Mouse (Mus musculus) layer of hippocampus, postnatal 25 days (tissue): ENCODE data around the gene Telo2. TPM values are rescaled to one million over a fixed set of nuclear protein-coding genes. Genes with fewer than 3 reads are reported as not detected.

Experiments used
- DNase-seq, 2 experiments: peaks; one replicate each; pipeline ENCODE4 v3.0.0; 2022; ENCODE audit warnings: mixed read lengths in 2 of 2, low spot score in 1 of 2; ENCODE audit errors: extremely low spot score in 1 of 2
- total RNA-seq, 2 experiments: library from RNA; stranded (reverse); gene quantifications; 2 replicates each; pipeline ENCODE4 v1.2.3; 2021

Gene Telo2
- total RNA-seq, 2 experiments from 2014 or later, result 29.3 to 43.2 TPM

DNA sequence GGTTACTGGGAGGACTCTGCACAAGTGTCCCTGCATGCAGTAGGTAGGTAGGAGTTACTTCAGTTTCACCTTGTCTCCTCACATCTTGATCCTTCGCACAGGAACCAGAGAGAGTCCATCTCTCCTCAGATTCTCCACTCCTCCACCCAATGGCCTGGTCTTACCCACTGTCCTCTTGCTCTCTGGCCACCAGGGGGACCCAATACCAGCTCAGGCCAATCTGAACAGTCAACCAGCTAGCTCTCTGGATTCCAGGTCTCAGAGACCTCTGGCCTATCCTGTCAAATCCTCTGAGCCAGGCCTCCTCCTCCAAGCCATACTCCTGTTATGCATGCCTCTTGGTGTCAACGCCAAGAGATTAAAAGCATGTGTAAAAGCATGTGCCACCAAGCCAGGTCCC, 6.2 kb downstream of the Telo2 start:
- no peak for DNase-seq

DNA sequence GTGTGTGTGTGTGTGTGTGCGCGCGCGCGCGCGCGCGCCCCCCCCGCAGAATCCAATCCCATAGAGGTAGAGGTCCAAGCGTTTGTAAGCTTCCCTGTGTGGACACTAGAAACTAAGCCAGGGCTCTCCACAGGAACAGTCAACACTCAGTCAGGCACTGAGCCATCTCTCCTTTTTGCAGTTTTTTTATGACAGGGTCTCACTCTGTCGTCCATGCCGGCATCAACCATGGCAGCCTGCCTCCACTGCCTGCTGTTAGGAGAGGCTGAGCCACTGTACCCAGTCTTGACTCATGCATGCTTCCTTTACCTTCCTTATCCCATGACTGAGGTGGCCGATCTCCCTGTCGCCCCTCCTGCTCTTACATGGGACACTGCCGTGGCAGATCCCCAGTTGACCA, 8.0 kb downstream of the Telo2 start:
- no peak for DNase-seq

DNA sequence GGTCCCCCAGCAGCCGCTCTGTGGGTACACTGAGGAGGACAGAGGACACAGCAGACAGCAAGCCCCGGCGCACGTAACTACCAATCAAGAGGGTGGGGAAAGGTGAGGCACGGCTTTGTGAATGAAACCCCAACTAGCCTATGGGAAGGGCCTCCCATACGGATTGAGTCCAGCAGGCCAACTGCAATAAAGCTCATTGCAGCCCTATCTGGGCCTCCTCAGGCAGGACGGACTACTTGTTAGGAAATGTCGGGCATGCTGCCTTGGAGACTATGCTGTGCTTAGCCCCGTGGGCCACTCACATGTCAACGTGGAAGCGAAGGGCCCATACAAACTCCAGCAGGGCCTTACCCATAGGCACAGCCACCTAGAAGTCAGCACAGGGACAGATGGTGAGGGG, 14.4 kb downstream of the Telo2 start:
- DNase-seq, result no peak

DNA sequence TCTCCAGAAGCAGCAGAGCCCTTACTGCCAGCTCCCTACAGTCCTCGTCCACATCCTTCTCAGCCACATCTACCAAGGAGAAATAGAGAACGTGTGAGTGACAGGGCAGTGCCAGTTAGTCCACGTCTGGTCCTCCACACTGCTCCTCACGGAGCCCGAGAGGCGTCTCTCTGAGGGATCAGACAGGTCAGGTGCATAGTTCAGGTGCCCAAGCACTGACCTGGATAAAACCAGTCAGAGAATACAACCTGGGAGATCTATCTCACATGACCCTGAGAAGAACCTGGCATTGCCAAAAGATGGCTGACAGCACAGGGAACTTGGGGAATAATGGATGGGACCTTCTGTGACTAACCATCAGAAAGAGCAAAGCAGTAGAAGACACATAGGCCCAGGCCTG, 15.7 kb downstream of the Telo2 start:
- no peak for DNase-seq

DNA sequence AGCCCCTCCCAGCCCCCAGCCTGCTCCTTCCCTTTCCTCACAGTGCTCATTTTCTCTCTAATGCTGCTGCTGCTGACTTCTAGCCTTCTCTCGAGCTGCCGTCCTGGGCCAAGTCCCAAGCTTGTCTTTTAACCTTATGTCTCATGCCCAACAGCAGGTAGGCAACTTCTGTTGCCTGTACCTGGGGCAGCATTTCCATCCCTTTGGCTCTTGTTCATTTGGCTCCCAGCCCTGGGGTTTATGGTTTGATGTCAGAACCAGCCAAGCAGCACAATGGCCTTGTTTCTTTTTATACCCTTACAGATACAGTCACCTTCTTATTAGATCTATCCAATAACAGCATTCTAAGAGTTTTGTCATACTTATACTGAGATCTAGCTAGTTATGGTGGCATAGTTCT, 19.5 kb downstream of the Telo2 start:
- no peak for DNase-seq

DNA sequence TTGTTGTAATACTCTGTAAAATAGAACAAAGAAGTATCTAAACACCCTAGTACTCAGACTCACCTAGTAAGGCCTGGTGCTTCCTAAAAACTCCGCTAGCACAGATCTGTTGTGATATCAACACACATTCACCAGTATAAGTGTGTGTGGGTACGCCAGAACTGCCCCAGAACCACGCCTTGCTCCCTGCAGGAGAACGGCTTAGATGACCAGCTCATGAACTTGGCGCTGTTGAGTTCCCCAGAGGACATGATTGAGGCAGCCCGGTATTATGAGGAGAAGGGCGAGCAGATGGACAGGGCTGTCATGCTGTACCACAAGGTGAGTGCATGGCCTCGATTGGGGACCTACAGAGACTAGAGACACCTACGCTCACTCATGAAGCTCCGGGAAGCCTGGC, 25.3 kb downstream of the Telo2 start:
- no peak for DNase-seq

DNA sequence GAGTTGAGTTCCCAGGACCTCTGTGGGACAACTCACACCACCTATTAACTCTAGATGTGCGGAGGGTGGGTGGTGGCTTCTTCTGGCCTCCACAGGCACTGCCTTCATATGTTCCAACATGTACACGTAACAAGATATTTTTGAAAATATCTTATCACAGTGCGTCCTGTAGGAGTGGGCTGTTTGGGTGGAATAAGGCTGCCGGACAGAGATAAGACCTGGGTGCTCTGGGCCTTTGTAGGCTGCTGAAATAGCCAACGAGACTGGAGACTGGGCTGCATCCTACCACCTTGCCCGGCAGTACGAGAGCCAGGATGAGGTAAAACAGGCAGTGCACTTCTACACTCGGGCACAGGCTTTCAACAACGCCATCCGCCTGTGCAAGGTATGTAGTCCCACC, 26.6 kb downstream of the Telo2 start:
- DNase-seq, result no peak

DNA sequence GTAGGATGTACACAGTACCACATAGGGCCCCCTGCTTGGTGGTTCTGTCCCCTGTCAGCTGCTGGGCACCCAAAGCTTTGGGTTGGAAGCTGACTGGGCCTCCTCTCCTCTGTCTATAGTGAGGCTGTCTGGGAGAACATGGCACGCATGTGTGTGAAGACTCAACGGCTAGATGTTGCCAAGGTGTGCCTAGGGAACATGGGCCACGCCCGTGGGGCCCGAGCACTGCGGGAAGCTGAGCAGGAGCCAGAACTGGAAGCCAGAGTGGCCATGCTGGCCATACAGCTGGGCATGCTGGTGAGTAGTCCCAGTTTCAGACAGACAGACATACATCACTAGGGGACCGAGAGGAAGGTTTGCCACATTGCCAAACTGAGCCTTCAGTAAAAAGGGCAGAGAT, 29.0 kb downstream of the Telo2 start:
- DNase-seq, result no peak

DNA sequence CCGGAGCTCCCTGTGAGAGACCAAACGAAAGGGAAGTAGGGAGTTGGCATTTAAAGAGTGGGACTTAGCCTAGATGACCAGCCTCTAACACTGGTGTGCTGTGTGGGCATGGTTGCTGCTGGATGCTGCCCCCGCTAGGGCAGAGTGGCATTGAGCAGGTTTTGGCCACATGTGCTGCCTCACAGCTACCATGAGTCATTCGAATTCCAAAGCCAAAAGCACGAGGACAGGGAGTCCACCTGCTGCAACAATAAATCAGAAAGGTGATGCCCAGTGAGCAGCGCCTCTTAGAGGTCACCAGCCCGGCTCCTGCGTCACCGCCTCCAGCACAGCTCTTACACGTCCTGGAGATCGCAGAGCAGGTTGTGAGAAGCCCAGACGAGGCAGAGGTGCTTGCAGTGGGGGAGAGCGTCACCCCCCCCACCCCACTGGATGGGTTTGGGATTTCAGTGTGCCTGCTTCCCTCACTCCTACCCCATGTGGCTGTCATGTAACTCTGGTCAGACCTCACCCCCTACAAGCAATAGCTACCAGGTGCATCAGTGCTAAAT, 30.9 kb downstream of the Telo2 start:
- no peak for DNase-seq

DNA sequence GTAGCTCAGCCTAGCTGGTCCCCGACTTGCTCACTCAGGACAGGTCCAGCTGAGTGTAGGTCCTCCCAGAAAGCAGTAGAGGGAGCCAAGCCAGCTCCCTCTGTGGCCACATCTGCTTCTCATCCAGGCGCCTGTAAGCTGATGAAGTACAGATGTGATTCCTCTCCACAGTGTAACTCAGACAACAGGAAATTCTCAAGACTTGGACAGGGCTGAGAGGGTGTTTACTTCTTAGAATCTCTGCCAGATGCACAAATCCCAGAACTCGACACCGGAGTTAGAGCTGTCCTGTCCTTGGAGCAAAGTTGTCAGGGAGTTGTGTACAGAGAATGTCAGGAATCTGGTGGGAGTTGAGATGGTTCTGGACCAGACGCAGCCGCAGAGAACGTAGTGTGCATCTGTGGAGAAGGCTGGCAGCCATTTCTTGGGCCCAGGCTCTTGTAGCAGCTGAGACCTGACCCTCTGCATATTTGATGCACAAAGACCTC, 32.3 kb downstream of the Telo2 start, which contains the start of gene Tmem204:
Gene Tmem204, minus strand, starts transcription at position 148 of the 488 bp plus-strand sequence.
- DNase-seq, result no peak

DNA sequence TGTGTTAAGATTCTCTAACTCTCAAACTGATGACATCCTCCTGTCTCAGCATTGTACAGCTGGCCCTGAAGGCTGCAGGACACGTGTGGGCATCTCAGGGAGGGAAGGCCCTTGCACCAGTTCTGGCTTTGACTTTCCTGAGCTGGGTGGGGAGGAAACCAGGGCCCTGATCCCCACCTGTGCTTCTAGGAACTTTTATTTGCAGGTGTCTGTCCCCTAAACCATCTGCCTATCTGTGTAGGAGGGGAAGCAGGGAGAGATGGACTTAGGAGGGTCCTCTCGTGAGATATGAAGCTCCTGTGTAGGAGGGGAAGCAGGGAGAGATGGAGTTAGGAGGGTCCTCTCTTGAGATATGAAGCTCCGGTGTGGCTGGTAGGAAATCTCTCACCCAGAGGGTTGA, 32.9 kb downstream of the Telo2 start:
- DNase-seq, result no peak

DNA sequence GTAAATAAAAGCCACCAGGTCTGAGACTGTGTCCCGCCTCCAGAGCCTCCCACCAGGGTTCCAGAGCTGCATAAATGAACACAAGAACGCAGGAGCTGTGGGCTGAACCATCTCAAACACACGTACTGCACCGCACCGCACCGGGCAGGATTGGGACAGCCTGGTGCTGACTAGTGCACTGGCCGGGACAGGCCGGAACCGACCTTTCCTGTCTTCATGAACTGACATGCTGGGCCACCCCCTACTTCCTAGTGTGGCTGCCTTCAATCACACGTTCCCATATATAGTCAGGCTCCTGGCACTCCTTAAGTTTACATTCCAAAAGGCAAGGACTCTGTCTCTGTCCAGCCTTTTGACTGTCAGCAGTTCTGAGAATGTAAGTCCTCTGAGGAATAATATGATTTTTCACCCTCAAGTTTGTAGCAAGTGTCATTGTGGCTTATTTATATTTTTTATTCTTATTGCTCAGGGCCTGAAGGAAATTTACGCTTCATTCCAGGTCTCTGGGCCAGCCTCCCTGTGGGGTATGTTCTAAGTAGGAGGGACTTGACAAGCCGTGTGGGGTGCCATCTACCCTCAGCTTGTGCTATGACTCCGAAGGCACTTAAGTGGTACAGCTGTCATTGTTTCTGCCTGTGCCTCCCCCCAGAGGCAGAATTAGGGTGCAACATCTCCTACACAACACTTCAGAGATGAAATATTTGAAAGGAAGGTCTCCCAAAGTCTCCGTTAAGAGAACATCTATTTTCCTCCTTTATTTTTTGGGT, 33.5 kb downstream of the Telo2 start:
- DNase-seq, result no peak

DNA sequence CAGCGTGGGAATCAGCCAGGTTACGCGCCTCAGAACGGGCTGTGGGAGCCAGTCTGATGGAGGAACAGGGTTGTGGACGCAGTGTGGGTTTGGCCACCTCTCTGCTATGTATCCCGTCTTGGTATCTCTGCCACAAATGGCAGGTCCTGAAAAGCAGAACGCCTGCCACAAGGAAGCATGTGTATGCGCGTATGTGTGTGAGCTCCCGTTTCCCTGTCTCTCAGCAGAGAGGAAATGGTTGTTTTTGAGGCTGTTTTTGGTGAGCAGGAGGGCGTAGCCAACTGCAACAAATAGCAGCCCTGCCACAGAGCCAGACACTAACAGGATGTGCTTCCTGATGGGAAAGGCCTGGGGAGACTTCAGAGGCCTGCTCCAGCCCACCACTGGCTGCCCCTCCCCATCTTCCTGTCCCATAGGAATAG, 34.8 kb downstream of the Telo2 start:
- DNase-seq, result no peak

DNA sequence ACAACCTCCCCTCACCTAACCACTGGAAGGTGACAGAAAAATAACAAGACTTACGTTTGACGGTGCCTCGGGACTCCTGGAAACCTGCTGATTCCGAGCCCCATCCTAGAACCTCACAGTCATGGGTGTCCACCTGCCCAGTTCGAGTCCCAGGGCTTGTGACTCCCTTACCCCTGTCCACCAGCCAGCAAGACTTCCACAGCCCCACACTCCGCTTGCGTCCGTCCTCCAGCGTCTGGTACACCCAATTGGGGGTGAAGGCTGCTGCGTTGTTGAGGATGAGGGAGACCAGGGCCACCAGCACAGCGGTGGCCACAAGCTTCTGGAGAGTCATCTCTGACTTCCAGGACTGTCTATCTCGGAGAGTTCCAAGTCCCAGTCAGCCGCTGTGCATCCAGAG, 35.6 kb downstream of the Telo2 start:
- DNase-seq, result no peak

DNA sequence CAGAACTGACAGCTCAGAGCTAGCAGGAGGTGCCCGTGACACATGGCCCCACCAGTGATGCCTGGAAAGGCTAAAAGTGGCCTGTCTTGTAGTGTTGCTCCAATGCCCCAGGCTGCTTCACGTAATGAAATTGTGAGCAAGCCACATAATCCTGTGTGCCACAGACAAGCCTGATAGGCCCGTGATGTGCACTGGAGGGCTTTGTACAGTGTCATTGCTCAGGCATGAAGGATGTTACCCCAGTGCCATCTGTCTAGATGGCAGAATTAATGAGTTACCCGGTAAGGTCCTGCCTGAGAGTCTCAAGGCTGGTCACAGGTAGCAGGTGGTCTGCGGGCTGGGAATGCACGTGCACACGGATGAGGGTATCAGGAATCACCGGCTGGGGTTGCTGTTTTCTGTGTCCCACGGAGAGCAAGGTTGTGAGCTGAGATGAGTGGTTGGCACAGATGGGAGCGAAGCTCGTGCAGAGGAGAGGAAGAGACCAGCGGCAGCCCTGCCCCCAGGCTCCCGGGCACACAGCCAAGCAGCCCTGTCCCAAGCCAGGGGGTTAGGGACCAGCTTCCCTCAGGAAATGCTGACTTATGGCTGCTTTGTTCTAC, 37.9 kb downstream of the Telo2 start:
- peak; percentile 35 to 64 for DNase-seq

DNA sequence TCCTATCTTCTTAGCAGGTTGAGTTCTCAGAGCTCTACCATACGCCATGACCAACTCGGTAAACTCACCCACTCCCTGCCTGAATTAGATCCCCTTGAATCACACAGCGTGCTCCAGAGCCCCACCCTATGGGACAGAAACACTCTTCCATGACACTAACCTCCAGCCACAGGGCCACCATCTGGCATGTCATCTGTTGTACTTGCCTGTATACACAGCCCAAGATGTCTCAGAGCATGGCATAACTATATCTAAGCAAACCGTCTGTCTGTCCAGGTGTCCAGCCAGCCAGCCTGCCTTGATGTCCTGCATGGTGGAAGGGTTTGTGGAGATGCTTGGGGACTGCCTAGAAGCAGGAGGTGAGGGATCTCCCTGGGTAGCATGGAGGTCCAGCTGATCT, 38.9 kb downstream of the Telo2 start:
- DNase-seq, result no peak

DNA sequence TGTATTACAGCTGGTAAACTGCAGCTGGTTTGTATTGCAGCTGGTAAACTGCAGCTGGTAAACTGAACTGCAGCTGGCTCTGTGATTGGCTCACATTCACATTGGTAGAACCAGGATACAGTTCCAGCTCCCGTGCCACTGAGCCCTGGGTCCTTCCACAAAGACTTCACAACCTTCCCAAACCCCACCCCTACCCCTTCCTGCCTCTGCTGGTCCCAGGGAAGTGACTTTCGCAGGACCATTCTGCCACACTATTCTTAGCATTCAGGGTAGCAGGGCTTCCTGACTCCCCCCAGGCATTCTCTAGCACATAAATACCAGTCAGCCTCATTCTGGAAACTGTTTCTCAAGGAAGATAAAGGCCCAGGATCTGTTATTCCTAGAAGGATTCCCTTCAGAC, 47.1 kb downstream of the Telo2 start:
- DNase-seq, result no peak

DNA sequence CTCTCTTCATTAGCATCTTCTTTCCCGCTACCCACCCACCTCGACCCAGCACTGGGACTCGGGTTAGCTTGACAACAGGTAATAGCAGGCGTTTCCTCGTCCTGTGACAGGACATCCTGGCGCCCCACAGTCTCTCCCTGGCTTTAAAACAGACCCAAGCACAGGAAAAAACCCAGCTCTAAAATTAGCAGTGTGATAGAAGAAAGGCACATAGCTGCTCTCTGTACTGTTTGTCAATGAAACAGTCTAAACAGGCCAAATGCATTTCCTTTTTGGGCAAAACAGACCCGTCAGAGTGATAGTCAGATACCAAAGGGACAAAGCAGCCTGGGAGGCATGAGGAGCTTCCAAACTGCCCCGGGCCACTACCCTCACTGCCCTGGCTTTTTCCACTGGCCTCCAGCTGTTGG, 48.3 kb downstream of the Telo2 start:
- DNase-seq, result no peak

DNA sequence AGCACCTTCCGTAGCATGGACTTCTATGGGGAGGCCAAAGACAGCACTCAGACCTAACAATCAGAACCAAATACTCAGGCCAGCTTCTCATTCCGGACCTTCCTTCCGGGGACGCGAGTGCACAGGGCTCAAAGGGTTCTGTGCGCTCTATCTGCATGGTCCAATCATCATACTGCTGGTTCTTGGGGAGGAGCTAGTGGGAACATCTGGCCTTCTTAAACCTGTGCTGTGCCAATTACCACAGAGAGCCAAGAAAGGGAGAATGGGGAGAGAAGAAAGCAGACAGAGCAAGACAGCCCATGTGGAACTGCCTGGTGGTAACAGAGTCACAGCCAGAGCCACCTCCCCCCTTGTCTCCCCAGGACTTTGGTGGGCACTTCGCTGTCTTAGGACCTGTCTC, 49.2 kb downstream of the Telo2 start:
- DNase-seq, result no peak

DNA sequence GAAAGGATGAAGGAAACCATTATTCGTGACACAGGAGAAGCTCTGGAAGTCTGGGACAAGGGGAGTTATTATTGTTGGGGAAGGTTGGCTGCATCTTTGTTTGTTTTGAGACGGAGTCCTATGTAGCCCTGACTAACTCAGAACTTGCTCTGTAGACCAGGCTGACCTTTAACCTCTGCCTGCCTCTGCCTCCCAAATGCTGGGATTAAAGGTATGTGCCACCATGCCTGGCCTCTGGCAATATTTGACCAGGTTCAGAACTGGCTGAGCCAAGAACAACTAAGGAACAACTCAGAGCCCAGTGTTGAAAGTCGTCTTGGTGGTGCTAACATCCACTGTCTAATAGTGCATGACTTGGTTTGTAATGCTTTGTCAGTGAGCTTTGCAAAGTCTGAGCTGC, 50.6 kb downstream of the Telo2 start:
- no peak for DNase-seq

DNA sequence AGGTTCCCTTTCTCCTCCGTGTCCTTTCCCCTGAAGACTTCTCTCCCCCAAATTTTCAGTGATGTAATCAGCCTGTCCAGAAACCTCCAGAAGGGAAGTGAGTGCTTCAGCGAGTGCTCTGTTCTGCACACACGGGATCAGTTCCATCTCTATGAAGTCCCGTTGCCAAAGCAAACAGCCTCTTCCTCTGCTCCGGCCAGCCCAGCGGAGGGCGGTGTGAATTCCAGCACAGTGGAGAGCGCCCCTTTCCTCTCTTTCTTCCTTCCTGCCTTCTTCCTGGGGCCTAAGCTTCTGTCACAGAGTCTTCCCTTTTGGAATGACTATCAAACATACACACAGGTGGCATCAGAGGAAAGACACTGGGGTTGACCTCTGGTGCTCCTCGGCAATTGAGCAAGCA, 51.4 kb downstream of the Telo2 start:
- no peak for DNase-seq

DNA sequence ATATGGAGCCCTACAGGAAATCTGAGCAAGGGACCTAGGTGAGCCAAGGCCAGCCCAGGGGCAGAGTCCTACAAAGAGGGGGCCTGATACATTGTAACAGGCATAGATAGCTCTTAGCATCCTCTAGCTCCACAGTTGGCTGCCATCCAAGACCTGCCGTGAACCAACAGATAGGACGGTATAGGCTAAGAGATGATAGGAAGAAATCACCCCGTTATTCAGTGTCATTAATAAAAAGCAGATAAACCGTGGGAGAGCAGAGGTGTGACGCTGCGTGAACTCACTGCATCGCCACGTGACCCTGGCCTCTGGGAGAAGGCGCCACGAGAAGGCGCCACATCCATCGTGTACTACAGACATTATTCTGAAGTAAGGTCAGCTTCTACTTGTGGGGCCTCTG, 51.9 kb downstream of the Telo2 start:
- DNase-seq, result no peak
